Mouse (Mus musculus): ENCODE data around the gene Eef1a1. TPM values are rescaled to one million over a fixed set of nuclear protein-coding genes. Genes with fewer than 3 reads are reported as not detected.
"Not testable (repeated sequence)": the region's sequence is repeated elsewhere in the genome, so short reads cannot be mapped to it uniquely, and the experiment has no call there.

Eef1a1 gene
- polyA plus RNA-seq, 1 experiment from 2014 or later = 4,691 TPM

GRCm38 (mm10) chr9:78504133-78504532, 15.2 kb upstream of the Eef1a1 start:
- H3K27ac ChIP-seq (ENCODE audit: low read depth, low read length) = 0 out of 2 replicates have a peak overlapping the region, but pooled peaks have one; percentile 3
- no peaks in the 10 kb centered on the region for H3K27me3 ChIP-seq (ENCODE audit: control insufficient read depth, insufficient read depth, low read length)
- no peaks in the 10 kb centered on the region for H3K36me3 ChIP-seq (ENCODE audit: control insufficient read depth, insufficient read depth, low read length)
- peak; percentile 26 for DNase-seq (ENCODE audit: low spot score)
- no peak overlapping the region for H3K4me3 ChIP-seq (ENCODE audit: low read depth, low read length)
- ATAC-seq (ENCODE audit: low FRiP score) = peak; percentile 18; the same call in 1 of the 2 replicates
- no peak overlapping the region for H3K4me2 ChIP-seq (replicated peaks; ENCODE audit: low read depth, low read length)
- H3K9ac ChIP-seq (ENCODE audit: low read depth, low read length) = no peak overlapping the region
- H3K4me1 ChIP-seq (replicated peaks; ENCODE audit: control insufficient read depth, insufficient read depth, low read length) = peaks cover 2% of the 10 kb centered on the region; the same call in 1 of the 2 replicates
- 67% methylated on average over 4 of the region's 4 CpGs for WGBS
- H3K9me3 ChIP-seq (ENCODE audit: control insufficient read depth, low read length) = no peaks in the 10 kb centered on the region

GRCm38 (mm10) chr9:78503223-78504079, 14.5 kb upstream of the Eef1a1 start:
- H3K27me3 ChIP-seq (ENCODE audit: control insufficient read depth, insufficient read depth, low read length) = no peaks in the 10 kb centered on the region
- peak; percentile 77 for DNase-seq (ENCODE audit: low spot score)
- peak overlapping the region; percentile 46; the same call in 1 of the 2 replicates for H3K9ac ChIP-seq (ENCODE audit: low read depth, low read length)
- WGBS = 8% methylated on average over 6 of the region's 6 CpGs
- no peak overlapping the region for H3K4me3 ChIP-seq (ENCODE audit: low read depth, low read length)
- peaks cover 2% of the 10 kb centered on the region; the same call in 1 of the 2 replicates for H3K4me1 ChIP-seq (replicated peaks; ENCODE audit: control insufficient read depth, insufficient read depth, low read length)
- H3K9me3 ChIP-seq (ENCODE audit: control insufficient read depth, low read length) = no peaks in the 10 kb centered on the region
- ATAC-seq (ENCODE audit: low FRiP score) = peak; percentile 86
- H3K4me2 ChIP-seq (replicated peaks; ENCODE audit: low read depth, low read length) = 0 out of 2 replicates have a peak overlapping the region, but pooled peaks have one; percentile 1
- peak overlapping the region; percentile 89 for H3K27ac ChIP-seq (ENCODE audit: low read depth, low read length)
- no peaks in the 10 kb centered on the region for H3K36me3 ChIP-seq (ENCODE audit: control insufficient read depth, insufficient read depth, low read length)

GRCm38 (mm10) chr9:78501284-78501683, 12.3 kb upstream of the Eef1a1 start:
- no peak; the same call in 1 of the 2 replicates for ATAC-seq (ENCODE audit: low FRiP score)
- DNase-seq (ENCODE audit: low spot score) = no peak
- Histone ChIP-seq H3K36me3 (ENCODE audit: control insufficient read depth, insufficient read depth, low read length) (no peaks in the 10 kb centered on the region), H3K9me3 (ENCODE audit: control insufficient read depth, low read length) (no peaks in the 10 kb centered on the region), H3K27me3 (ENCODE audit: control insufficient read depth, insufficient read depth, low read length) (no peaks in the 10 kb centered on the region), H3K4me2 (replicated peaks; ENCODE audit: low read depth, low read length) (no peak overlapping the region), H3K4me1 (replicated peaks; ENCODE audit: control insufficient read depth, insufficient read depth, low read length) (peaks cover 2% of the 10 kb centered on the region; the same call in 1 of the 2 replicates), H3K9ac (ENCODE audit: low read depth, low read length) (no peak overlapping the region), H3K4me3 (ENCODE audit: low read depth, low read length) (no peak overlapping the region), H3K27ac (ENCODE audit: low read depth, low read length) (no peak overlapping the region)
- 79% methylated on average over 4 of the region's 4 CpGs for WGBS

GRCm38 (mm10) chr9:78500386-78500785, 11.4 kb upstream of the Eef1a1 start:
- ATAC-seq (ENCODE audit: low FRiP score) (no peak), DNase-seq (ENCODE audit: low spot score) (no peak)
- Histone ChIP-seq H3K36me3 (ENCODE audit: control insufficient read depth, insufficient read depth, low read length) (no peaks in the 10 kb centered on the region), H3K4me3 (ENCODE audit: low read depth, low read length) (no peak overlapping the region), H3K27ac (ENCODE audit: low read depth, low read length) (no peak overlapping the region), H3K27me3 (ENCODE audit: control insufficient read depth, insufficient read depth, low read length) (no peaks in the 10 kb centered on the region), H3K4me1 (replicated peaks; ENCODE audit: control insufficient read depth, insufficient read depth, low read length) (peaks cover 2% of the 10 kb centered on the region; the same call in 1 of the 2 replicates), H3K4me2 (replicated peaks; ENCODE audit: low read depth, low read length) (no peak overlapping the region), H3K9me3 (ENCODE audit: control insufficient read depth, low read length) (no peaks in the 10 kb centered on the region), H3K9ac (ENCODE audit: low read depth, low read length) (no peak overlapping the region)
- WGBS = 72% methylated on average over 3 of the region's 3 CpGs

GRCm38 (mm10) chr9:78493171-78493570, 4.2 kb upstream of the Eef1a1 start:
- H3K4me2 ChIP-seq (replicated peaks; ENCODE audit: low read depth, low read length) = no peak overlapping the region
- H3K27me3 ChIP-seq (ENCODE audit: control insufficient read depth, insufficient read depth, low read length) = no peaks in the 10 kb centered on the region
- no peak overlapping the region for H3K27ac ChIP-seq (ENCODE audit: low read depth, low read length)
- ATAC-seq (ENCODE audit: low FRiP score) (no peak), DNase-seq (ENCODE audit: low spot score) (no peak)
- H3K9ac ChIP-seq (ENCODE audit: low read depth, low read length) = no peak overlapping the region
- H3K36me3 ChIP-seq (ENCODE audit: control insufficient read depth, insufficient read depth, low read length) = no peaks in the 10 kb centered on the region
- WGBS = 93% methylated on average over 7 of the region's 7 CpGs
- H3K9me3 ChIP-seq (ENCODE audit: control insufficient read depth, low read length) = no peaks in the 10 kb centered on the region
- no peaks in the 10 kb centered on the region for H3K4me1 ChIP-seq (replicated peaks; ENCODE audit: control insufficient read depth, insufficient read depth, low read length)
- H3K4me3 ChIP-seq (ENCODE audit: low read depth, low read length) = no peak overlapping the region

GRCm38 (mm10) chr9:78492254-78492653, 3.3 kb upstream of the Eef1a1 start:
- Histone ChIP-seq H3K4me2 (replicated peaks; ENCODE audit: low read depth, low read length) (no peak overlapping the region), H3K9me3 (ENCODE audit: control insufficient read depth, low read length) (no peaks in the 10 kb centered on the region), H3K36me3 (ENCODE audit: control insufficient read depth, insufficient read depth, low read length) (no peaks in the 10 kb centered on the region), H3K27ac (ENCODE audit: low read depth, low read length) (no peak overlapping the region), H3K4me1 (replicated peaks; ENCODE audit: control insufficient read depth, insufficient read depth, low read length) (no peaks in the 10 kb centered on the region), H3K4me3 (ENCODE audit: low read depth, low read length) (no peak overlapping the region), H3K27me3 (ENCODE audit: control insufficient read depth, insufficient read depth, low read length) (no peaks in the 10 kb centered on the region), H3K9ac (ENCODE audit: low read depth, low read length) (no peak overlapping the region)
- 94% methylated on average over 3 of the region's 3 CpGs for WGBS
- ATAC-seq (ENCODE audit: low FRiP score) (no peak), DNase-seq (ENCODE audit: low spot score) (no peak)

GRCm38 (mm10) chr9:78491169-78491568, 2.2 kb upstream of the Eef1a1 start:
- no peak overlapping the region for H3K27ac ChIP-seq (ENCODE audit: low read depth, low read length)
- ATAC-seq (ENCODE audit: low FRiP score) = no peak
- no peak overlapping the region for H3K4me2 ChIP-seq (replicated peaks; ENCODE audit: low read depth, low read length)
- no peak overlapping the region for H3K9ac ChIP-seq (ENCODE audit: low read depth, low read length)
- no peaks in the 10 kb centered on the region for H3K4me1 ChIP-seq (replicated peaks; ENCODE audit: control insufficient read depth, insufficient read depth, low read length)
- no peaks in the 10 kb centered on the region for H3K36me3 ChIP-seq (ENCODE audit: control insufficient read depth, insufficient read depth, low read length)
- H3K4me3 ChIP-seq (ENCODE audit: low read depth, low read length) = no peak overlapping the region
- DNase-seq (ENCODE audit: low spot score) = no peak
- no peaks in the 10 kb centered on the region for H3K9me3 ChIP-seq (ENCODE audit: control insufficient read depth, low read length)
- WGBS = 87% methylated on average over 3 of the region's 3 CpGs
- no peaks in the 10 kb centered on the region for H3K27me3 ChIP-seq (ENCODE audit: control insufficient read depth, insufficient read depth, low read length)

- not testable (repeated sequence) for H3K9me3 ChIP-seq (ENCODE audit: control insufficient read depth, low read length); DNase-seq (ENCODE audit: low spot score); H3K4me1 ChIP-seq (replicated peaks; ENCODE audit: control insufficient read depth, insufficient read depth, low read length); ATAC-seq (ENCODE audit: low FRiP score); H3K36me3 ChIP-seq (ENCODE audit: control insufficient read depth, insufficient read depth, low read length); H3K27me3 ChIP-seq (ENCODE audit: control insufficient read depth, insufficient read depth, low read length); H3K27ac ChIP-seq (ENCODE audit: low read depth, low read length); H3K4me2 ChIP-seq (replicated peaks; ENCODE audit: low read depth, low read length); H3K9ac ChIP-seq (ENCODE audit: low read depth, low read length); H3K4me3 ChIP-seq (ENCODE audit: low read depth, low read length)
- 97% methylated on average over 5 of the region's 5 CpGs for WGBS
These were observed 930 bp downstream of the Eef1a1 start for GRCm38 (mm10) chr9:78488021-78488420.

- 88% methylated on average over 3 of the region's 3 CpGs for WGBS
- Histone ChIP-seq H3K9me3 (ENCODE audit: control insufficient read depth, low read length) (no peaks in the 10 kb centered on the region), H3K36me3 (ENCODE audit: control insufficient read depth, insufficient read depth, low read length) (no peaks in the 10 kb centered on the region), H3K4me1 (replicated peaks; ENCODE audit: control insufficient read depth, insufficient read depth, low read length) (no peaks in the 10 kb centered on the region), H3K4me2 (replicated peaks; ENCODE audit: low read depth, low read length) (no peak overlapping the region), H3K27me3 (ENCODE audit: control insufficient read depth, insufficient read depth, low read length) (no peaks in the 10 kb centered on the region), H3K4me3 (ENCODE audit: low read depth, low read length) (no peak overlapping the region), H3K27ac (ENCODE audit: low read depth, low read length) (no peak overlapping the region), H3K9ac (ENCODE audit: low read depth, low read length) (no peak overlapping the region)
- DNase-seq (ENCODE audit: low spot score) (no peak), ATAC-seq (ENCODE audit: low FRiP score) (no peak)
These were observed 4.3 kb downstream of the Eef1a1 start for GRCm38 (mm10) chr9:78484660-78485059.

All from hindbrain, embryonic 11.5 days (tissue).